Mouse (Mus musculus): ENCODE measurements at regions not wholly inside any gene's neighbourhood (a gene's known extent, or its start where the extent isn't known, plus 50 kb on each side); places are given as distances from the start of the nearest gene placed in this dataset.

- TF ChIP-seq CTCF (IDR thresholded peaks at IDR 0.05; ENCODE audit: borderline replicate concordance, insufficient read depth, low read depth, low read length) (no peak), POLR2A (IDR thresholded peaks at IDR 0.05; ENCODE audit: borderline replicate concordance, insufficient read depth, low read length) (no peak)
Observed at GRCm38 (mm10) chr15:62644744-62645143, 1200.2 kb downstream of the Gsdmc2 start.

Data from cerebellum, adult 2 months (tissue).